Mouse (Mus musculus) cerebellum, adult 9-11 months (tissue): ENCODE measurements around the gene Camk2n2.

ENCODE experiments used
- DNase-seq: peaks from one replicate; pipeline ENCODE4 v3.0.0; 2022

The Camk2n2 gene

GRCm38 (mm10) chr16:20610501-20611356, 10.4 kb downstream of the Camk2n2 start:
- DNase-seq, result peak; percentile 74

- DNase-seq, result no peak
Measured at GRCm38 (mm10) chr16:20604705-20605104, 16.4 kb downstream of the Camk2n2 start.

GRCm38 (mm10) chr16:20600511-20600910, 20.6 kb downstream of the Camk2n2 start:
- DNase-seq, result no peak

- DNase-seq, result no peak
Measured at GRCm38 (mm10) chr16:20596687-20597441, 24.2 kb downstream of the Camk2n2 start.

- no peak for DNase-seq
Measured at GRCm38 (mm10) chr16:20595737-20596136, 25.4 kb downstream of the Camk2n2 start.

- no peak for DNase-seq
Measured at GRCm38 (mm10) chr16:20595060-20595673, 25.9 kb downstream of the Camk2n2 start.

- DNase-seq, result no peak
Measured at GRCm38 (mm10) chr16:20591076-20591705, 29.9 kb downstream of the Camk2n2 start.

- no peak for DNase-seq
Measured at GRCm38 (mm10) chr16:20590680-20591038, 30.4 kb downstream of the Camk2n2 start.

- DNase-seq, result peak; percentile 69
Measured at GRCm38 (mm10) chr16:20589939-20590679, 31.0 kb downstream of the Camk2n2 start.

GRCm38 (mm10) chr16:20589366-20589938, 31.6 kb downstream of the Camk2n2 start, which contains the start of gene Vwa5b2:
TSS of gene Vwa5b2 (plus strand) at chr16:20589471.
- DNase-seq, result no peak
